Mouse (Mus musculus) ES-CJ7 (cell line): Measurements from ENCODE around the gene Ankrd2.
"Not testable (repeated sequence)": the region's sequence is repeated elsewhere in the genome, so short reads cannot be mapped to it uniquely, and the experiment has no call there.

Experiments used
- DNase-seq: peaks from one replicate; pipeline ENCODE4 v3.0.0; 2011; ENCODE audit warnings: low read depth, low spot score

Ankrd2 gene

GRCm38 (mm10) chr19:42054255-42054654, 18.5 kb downstream of the Ankrd2 start:
- no peak for DNase-seq

DNA sequence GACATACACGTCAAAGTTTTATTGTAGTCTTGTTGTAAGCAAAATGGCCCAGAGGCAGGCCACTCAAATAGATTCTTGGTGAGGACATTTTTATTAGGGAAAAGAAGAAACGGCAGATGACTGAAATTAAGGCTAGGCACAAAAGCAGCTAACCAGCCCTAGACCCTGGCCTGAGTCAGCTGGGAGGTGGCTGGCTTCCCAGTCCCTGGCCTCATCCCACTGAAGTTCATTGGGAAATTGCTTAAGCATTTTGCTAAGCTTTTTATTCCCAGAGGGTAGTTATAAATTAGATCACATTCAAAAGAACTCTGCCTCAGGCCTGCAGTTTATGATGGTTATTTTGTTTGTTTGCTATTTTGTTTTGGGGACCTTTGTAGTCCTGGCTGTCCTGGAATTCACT, 20.1 kb downstream of the Ankrd2 start:
- DNase-seq, result no peak

DNA sequence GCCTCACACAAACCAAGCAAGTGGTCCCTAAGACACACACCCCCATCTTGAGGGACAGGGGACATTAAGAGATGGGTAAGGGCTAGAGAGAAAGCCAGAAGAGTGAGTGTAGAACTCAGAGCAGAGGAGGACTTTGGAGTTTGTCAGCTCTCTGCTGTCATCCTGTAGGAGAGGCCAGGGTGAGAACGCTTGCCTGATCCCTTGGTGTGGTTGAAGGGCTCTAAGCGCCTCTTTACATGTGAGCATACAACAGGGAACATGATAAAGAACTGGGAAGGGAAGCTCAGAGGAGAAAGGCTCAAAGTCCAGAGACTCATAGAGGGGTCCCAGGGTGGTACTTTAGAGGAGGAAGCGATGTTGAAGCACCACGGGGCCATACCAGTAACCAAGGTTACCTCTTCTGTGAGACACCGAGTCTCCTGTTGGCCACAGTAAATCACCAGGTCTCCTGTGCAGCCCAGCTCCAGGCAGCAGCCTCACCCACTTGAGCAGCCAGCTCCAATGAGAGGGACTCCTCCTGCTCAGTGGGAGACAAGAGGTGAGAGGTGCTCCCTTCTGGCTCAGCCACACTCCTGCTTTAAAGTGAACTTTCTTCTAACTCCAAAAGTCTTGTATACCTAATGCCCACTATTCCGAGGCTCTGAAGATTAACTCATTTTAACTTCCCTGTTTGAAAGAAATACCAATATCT, 21.1 kb downstream of the Ankrd2 start:
- no peak for DNase-seq

- no peak for DNase-seq
Observed at GRCm38 (mm10) chr19:42058426-42058825, 22.6 kb downstream of the Ankrd2 start.

DNA sequence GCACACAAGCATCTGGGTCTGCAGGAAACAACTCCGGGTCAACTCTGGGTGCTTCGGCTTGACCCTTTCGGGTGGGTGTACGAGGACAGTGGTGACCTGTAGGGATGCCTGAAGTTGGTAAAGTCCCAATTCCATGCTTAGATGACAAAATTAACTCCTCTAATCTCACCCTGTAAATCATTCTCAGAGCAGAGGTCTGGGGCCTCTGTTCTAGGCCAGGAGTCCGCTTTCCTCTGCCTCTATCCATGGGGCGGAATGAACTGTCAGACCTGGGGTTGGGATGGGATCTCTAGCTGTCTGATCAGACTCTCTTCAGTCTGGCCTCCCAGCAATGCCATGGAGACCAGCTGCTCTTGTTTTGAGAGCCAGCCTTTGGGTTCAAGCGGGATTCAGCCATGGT, 25.6 kb downstream of the Ankrd2 start:
- DNase-seq, result no peak

DNA sequence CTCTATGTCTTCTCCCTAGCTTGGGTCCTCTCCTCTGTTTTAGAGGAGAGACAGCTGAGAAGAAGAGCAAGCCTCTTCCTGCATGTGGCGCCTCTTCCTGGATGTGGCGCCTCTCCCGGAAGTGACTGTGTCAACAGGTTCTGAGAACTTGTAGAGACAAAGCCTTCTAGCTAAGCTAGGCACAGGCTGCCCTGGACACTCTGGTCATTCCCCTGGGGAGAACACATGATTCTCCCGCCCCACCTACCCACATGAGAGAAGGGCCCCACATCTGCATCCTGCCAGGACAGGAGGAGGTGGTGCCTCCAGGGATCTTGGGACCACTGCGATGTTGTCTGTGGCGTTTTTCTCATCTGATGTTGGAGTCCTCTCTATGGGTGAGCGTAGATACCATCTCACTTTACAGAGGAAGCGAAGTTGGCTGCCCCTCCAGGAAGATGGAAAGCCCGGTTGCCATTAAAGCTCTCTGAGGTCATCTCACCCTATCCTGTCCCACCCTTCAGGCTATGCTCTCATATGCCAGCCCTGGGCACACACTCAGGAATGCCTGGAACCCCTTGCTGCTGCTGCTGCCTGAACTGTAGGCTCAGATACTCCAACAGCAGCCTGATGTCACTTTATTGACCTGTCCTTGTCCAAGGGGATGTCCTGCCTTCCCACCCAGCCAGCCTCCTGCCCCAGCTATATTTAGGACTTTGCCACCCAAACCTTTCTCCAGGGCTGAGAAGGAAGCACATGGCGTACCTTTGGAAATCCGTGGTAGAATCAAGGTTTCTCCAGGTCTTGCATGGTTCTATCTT, 32.8 kb downstream of the Ankrd2 start:
- DNase-seq, result no peak

DNA sequence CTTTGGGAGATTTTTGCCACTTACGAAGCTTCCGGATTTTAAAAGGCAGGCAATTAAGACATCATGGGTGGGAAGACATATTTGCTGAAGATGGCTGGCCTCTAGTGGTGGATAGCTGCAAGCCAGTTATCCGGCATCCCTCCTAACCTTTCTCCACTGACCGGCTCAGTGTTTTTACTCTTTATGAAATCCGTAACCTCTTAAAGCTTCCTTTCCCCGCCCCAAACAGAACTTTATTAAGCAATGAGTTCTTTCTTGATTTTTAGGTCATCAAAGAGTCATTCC, 33.4 kb downstream of the Ankrd2 start:
- no peak for DNase-seq

- DNase-seq, result no peak
Observed at GRCm38 (mm10) chr19:42071221-42071620, 35.4 kb downstream of the Ankrd2 start.

GRCm38 (mm10) chr19:42071886-42072608, 36.2 kb downstream of the Ankrd2 start:
- no peak for DNase-seq

DNA sequence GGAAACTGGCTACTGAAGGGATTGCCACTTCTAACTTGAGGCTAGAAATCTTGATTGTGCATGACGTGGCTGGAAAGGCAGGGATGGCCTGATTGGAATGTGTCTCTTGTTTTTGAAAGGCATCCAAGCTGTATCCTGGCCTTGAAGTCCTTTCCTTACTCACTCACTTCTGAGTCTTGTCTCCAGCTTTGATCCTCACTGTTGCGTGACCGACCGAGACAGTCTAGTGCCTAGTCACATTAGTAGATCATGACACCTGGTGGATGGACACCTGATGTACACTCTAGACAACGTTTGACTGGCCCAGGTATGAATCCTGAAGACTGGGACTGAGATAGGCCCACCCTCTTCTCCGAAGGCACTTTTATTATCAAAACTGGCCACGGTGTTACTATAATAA, 37.0 kb downstream of the Ankrd2 start:
- peak; percentile 50 for DNase-seq

- no peak for DNase-seq
Observed at GRCm38 (mm10) chr19:42075051-42075450, 39.3 kb downstream of the Ankrd2 start.

DNA sequence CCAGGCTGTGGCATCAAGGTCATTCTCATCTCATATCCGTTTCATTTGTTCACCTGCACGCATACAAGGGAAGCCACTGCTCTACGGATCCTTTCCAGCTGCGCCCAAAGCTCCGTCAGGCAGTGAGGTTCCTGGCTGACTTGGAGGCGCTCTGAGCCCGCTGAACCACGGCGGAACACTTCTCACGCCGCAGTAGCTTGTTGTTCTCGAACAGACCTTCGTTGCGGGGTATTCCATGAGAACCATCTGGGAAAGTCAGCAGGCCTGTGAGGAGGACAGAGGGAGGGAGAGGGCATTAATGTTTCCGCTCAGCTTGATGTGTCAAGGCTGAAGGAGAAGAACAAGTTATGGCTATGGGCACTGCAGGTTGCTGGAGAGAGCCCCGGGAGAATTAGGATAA, 40.2 kb downstream of the Ankrd2 start:
- DNase-seq, result no peak

DNA sequence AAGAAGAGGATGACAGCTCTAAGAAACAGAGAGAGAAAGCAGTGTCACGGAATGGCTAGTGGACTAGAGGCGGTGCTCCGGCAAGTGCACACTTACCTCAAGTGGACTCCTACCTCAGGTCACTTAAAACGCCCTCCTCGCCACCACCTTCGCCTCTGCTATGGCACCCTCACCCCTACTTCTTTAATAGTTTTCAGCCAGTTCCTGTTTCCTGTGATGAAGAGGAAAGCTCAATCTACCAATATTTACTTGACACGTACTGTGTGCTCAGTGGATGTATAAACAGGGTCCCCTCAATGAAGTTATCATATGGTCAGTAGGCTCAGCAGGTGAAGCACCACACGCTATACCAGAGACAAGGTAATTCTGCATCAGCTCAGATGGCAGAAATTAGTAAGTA, 42.8 kb downstream of the Ankrd2 start:
- no peak for DNase-seq

- no peak for DNase-seq
Observed at GRCm38 (mm10) chr19:42079006-42079405, 43.2 kb downstream of the Ankrd2 start.

GRCm38 (mm10) chr19:42079950-42080349, 44.1 kb downstream of the Ankrd2 start:
- no peak for DNase-seq

- no peak for DNase-seq
Observed at GRCm38 (mm10) chr19:42080469-42080868, 44.7 kb downstream of the Ankrd2 start.

GRCm38 (mm10) chr19:42081613-42082012, 45.8 kb downstream of the Ankrd2 start:
- not testable (repeated sequence) for DNase-seq

- DNase-seq, result no peak
Observed at GRCm38 (mm10) chr19:42085690-42086089, 49.9 kb downstream of the Ankrd2 start.

DNA sequence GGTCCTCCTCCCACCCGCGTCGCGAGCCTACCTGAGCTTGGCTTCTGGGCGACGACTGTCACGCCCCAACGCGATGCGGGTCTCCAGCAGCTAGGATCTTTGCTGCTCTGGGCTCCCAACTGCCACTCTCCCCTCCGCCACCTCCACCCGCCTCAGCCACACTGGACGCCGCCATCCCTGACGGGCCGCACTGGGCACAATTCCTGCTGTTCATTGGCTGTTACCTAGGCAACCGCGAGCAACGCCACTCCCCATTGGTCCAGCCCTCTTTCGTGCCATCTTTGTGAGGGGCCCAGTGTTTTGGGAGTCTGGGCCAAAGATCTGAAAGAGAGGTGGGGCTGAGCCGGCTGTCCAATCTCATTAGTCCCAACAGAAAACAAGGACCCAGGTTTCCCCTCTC, 50.4 kb downstream of the Ankrd2 start, which contains the start of gene Morn4:
Gene Morn4 (minus strand): TSS at position 192 of the 400 bp plus-strand sequence.
- peak; percentile 92 for DNase-seq

DNA sequence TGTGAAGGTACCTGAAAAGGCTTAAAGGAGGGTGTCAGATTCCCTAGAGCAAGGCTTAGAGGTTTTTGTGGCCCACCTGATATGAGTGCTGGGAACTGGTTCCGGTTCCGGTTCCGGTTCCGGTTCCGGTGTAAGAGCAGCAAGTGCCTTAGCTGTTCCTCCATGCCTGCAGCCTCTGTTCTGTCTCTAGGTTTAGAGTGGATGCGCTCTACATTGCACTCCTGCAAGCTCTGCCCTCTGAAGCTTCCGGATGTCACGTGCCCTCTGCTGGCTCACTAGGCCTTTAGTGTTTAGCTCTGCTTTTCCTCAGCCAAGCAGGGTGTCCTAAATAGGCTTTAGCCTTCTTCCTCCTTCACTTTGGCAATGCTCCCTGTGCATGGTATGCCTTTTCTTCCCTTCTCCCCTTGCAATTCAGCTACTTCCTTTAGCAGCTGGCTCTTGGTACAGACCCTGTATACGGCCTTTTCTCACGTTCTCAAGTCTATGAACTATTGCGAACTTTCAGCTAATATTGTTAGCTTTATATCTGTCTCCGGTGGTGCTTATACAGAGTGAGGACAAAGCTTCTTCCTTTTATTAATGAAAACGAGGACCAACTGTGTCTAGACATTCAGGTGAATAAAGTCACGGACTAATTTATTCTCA, 53.4 kb downstream of the Ankrd2 start:
- DNase-seq, result peak; percentile 89

- DNase-seq, result peak; percentile 100
Observed at GRCm38 (mm10) chr19:42089748-42090595, 54.2 kb downstream of the Ankrd2 start, which contains the start of gene Pi4k2a. Gene Pi4k2a, plus strand, starts transcription at chr19:42090470.
